Mouse (Mus musculus): Measurements from ENCODE around the gene Limk1. TPM values are rescaled to one million over a fixed set of nuclear protein-coding genes. Genes with fewer than 3 reads are reported as not detected.
"Not testable (repeated sequence)": the region's sequence is repeated elsewhere in the genome, so short reads cannot be mapped to it uniquely, and the experiment has no call there.

Limk1 gene
- polyA plus RNA-seq, 1 experiment from 2014 or later: 16.3 TPM

DNA sequence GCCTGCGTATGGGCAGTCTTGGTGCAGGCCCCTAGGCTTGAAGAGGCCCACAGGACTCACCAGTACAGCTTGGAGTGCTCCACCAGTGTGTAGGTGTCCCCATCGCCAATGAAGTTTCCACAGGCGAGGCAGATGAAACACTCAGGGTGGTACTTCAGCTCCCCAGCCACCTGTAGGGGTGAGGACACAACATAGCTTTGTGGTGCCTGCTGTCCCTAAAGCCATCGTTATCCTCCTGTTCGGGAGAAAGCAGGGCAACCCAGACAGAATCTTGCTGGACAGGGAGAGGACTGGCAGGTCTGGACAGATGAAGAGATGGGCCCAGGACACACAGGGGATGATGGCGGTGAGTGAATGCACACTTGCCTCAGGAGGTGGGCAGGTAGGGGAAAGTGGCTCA, 15.8 kb downstream of the Limk1 start:
- no peaks in the 10 kb centered on the region for H3K9me3 ChIP-seq
- H3K36me3 ChIP-seq: peaks cover 53% of the 10 kb centered on the region
- peaks cover 54% of the 10 kb centered on the region for H3K4me1 ChIP-seq (replicated peaks)
- H3K27me3 ChIP-seq (ENCODE audit: insufficient read depth, poor library complexity, severe bottlenecking): no peaks in the 10 kb centered on the region
- no peak overlapping the region for H3K4me3 ChIP-seq
- no peak for DNase-seq (ENCODE audit: low spot score)
- 92% methylated on average over 6 of the region's 6 CpGs for WGBS
- peak overlapping the region; percentile 79; the same call in 1 of the 2 replicates for H3K27ac ChIP-seq

DNA sequence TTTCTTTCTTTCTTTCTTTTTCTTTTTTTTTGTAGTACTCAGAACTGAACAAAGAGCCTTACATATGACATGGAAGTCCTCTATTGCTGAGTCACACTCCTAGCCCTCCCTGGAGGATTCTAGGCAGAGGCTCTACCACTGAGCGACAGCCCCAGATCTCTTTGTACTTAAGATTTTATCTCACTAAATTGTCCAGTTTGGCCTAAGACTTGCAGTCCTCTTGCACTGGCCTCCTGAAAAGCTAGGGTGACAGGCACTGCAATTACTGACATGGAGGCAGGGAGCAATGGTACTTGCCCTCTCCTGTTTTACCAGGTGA, 16.2 kb downstream of the Limk1 start:
- no peak for DNase-seq (ENCODE audit: low spot score)
- Histone ChIP-seq H3K4me3 (no peak overlapping the region), H3K27ac (peak overlapping the region; percentile 79), H3K4me1 (replicated peaks) (peaks cover 50% of the 10 kb centered on the region), H3K9me3 (no peaks in the 10 kb centered on the region), H3K36me3 (peaks cover 56% of the 10 kb centered on the region), H3K27me3 (ENCODE audit: insufficient read depth, poor library complexity, severe bottlenecking) (no peaks in the 10 kb centered on the region)
- 85% methylated on average over 1 of the region's 1 CpGs for WGBS

DNA sequence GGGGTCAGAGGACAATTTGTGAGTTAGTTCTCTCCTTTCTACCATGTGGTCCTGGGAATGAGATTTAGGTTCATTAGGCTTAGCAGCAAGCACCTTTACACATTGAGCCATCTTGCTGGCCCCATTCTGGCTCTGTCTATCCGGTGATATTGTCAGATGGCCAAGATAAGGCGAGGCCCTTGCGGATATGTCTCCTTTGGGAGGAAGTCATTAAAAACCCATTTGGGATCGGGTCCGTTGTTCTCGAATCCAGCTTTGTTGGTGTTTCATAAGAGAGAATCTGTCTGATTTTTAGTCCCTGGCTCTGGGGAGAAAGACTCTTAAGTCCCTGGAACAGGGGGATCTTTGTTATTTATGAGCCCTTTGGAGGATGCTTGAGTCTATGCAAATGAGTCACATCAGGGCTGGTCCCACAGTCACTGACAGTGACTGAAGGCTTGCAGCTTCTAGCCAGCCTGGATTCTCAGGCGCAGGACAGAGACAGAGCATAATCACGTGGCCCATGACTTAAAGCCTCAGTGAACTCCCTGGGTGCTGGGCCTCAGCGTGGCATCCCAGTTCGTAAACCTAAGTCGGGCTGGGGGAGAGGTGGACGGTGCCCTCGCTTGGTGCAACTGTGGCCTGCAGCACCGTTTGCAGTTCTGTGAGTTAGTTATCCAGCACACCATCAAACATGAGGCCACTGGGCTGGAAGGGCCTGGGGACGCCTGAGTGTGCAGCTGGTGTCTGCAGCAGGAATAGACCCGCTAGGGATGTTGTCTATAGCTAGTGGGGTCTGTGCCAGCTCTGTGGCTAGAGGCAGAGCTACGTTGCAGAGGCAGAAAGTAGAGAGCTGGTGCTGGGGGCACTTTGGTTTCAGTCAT, 16.8 kb downstream of the Limk1 start:
- Histone ChIP-seq H3K4me1 (replicated peaks) (peaks cover 44% of the 10 kb centered on the region), H3K27ac (peak overlapping the region; percentile 79), H3K4me3 (no peak overlapping the region), H3K27me3 (ENCODE audit: insufficient read depth, poor library complexity, severe bottlenecking) (no peaks in the 10 kb centered on the region), H3K36me3 (peaks cover 59% of the 10 kb centered on the region), H3K9me3 (no peaks in the 10 kb centered on the region)
- WGBS: 73% methylated on average over 17 of the region's 17 CpGs
- no peak for DNase-seq (ENCODE audit: low spot score)

DNA sequence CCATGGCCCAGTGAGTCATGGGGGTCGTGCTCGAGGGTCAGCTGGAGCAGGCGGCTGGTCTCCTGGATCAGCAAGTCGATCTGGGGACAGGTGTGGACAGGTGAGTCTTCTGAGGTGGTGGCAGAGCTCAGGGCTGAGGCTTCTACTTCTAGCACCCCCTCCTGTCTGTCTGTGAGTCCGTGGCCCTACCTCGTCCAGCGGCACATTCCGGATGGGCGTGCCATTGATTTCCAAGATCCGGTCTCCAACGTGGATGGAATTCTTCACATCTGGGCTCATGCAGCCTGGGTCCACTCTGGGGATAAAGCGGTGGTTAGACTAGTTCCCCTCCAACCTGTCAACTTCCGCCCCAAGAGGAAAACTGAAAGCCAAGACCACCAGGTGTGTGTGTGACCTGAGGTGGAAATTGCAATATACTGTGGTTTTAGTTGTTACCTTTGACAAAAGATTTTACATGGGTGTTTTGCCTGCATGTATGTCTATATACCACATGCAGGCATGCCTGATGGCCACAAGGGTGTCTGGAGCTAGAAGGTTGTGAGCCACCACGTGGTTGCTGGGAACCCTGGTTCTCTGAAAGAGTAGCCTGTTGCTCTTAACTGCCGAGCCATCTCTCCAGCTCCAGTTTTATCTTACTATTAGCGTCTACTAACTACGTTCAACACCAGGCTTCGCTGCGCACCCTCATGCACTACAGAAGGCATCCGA, 19.2 kb downstream of the Limk1 start:
- WGBS: 76% methylated on average over 20 of the region's 20 CpGs
- Histone ChIP-seq H3K9me3 (no peaks in the 10 kb centered on the region), H3K4me1 (replicated peaks) (peaks cover 23% of the 10 kb centered on the region), H3K36me3 (peaks cover 84% of the 10 kb centered on the region), H3K27me3 (ENCODE audit: insufficient read depth, poor library complexity, severe bottlenecking) (no peaks in the 10 kb centered on the region), H3K4me3 (no peak overlapping the region), H3K27ac (0 out of 2 replicates have a peak overlapping the region, but pooled peaks have one; percentile 16)
- DNase-seq (ENCODE audit: low spot score): no peak

DNA sequence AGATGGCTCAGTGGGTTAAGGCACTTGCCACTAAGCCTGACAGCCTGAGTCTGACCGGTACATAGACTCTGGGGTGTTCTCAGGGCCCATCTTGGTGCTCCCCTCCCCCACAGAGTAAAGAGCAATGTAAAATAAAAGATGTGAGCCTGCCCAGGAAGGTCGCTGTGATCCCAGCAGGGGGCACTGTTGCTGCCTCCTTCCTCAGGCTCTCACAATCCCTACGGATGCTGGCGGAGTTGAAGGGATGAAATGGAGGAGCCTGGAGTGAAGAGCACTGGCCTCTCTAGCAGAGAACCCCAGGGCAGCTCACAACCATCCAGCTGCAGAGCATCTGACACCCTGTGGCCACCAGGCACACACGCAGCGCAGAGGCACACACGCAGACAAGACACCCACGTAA, 19.9 kb downstream of the Limk1 start:
- WGBS: 31% methylated on average over 8 of the region's 8 CpGs
- Histone ChIP-seq H3K9me3 (no peaks in the 10 kb centered on the region), H3K4me1 (replicated peaks) (peaks cover 23% of the 10 kb centered on the region), H3K27ac (0 out of 2 replicates have a peak overlapping the region, but pooled peaks have one; percentile 16), H3K36me3 (peaks cover 90% of the 10 kb centered on the region), H3K4me3 (no peak overlapping the region), H3K27me3 (ENCODE audit: insufficient read depth, poor library complexity, severe bottlenecking) (no peaks in the 10 kb centered on the region)
- peak; percentile 54 for DNase-seq (ENCODE audit: low spot score)

DNA sequence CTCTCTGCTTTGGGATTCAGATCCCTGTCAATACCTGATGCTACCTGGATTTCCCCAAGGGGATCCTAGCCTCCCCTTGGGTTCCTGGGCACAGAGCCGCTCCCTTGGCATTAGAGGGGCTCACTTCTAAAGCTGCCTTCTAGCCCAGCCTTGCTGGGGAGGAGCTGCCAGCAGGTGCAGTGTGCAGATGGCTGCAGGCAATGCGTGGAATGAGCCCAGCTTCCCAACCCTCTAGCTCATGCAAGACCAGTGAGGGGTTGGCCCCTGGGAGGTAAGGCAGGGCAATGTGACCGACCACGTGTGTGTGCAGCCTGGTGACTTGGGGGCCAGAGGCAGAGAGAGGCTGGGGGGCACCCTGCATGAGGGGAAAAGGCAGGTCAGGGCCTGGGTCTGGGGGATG, 31.7 kb downstream of the Limk1 start:
- Histone ChIP-seq H3K4me1 (replicated peaks) (peaks cover 12% of the 10 kb centered on the region), H3K27me3 (ENCODE audit: insufficient read depth, poor library complexity, severe bottlenecking) (no peaks in the 10 kb centered on the region), H3K27ac (peak overlapping the region; percentile 66), H3K9me3 (no peaks in the 10 kb centered on the region), H3K36me3 (peaks cover 53% of the 10 kb centered on the region), H3K4me3 (no peak overlapping the region)
- WGBS: 75% methylated on average over 4 of the region's 4 CpGs
- no peak for DNase-seq (ENCODE audit: low spot score)

DNA sequence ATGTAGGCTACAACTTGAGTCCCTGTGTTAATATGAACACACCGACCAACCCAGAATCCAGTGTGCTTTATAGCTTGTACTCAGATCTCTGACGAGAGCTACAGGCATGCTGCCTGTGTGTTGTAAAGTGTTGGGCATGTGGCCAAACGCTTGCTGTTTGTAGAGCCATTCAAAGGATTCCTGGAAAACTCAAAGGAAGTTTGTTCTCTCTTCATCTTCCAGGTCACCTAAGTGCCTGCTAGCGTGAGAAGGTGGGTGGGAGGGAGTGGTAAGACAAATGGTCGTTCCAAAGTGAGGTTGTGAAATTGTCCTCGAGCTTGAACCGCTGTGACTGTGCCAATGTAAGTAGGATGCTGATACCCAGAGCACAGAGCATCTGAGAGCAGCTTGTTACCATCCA, 36.4 kb downstream of the Limk1 start:
- no peaks in the 10 kb centered on the region for H3K27me3 ChIP-seq (ENCODE audit: insufficient read depth, poor library complexity, severe bottlenecking)
- WGBS: 80% methylated on average over 7 of the region's 7 CpGs
- no peak for DNase-seq (ENCODE audit: low spot score)

DNA sequence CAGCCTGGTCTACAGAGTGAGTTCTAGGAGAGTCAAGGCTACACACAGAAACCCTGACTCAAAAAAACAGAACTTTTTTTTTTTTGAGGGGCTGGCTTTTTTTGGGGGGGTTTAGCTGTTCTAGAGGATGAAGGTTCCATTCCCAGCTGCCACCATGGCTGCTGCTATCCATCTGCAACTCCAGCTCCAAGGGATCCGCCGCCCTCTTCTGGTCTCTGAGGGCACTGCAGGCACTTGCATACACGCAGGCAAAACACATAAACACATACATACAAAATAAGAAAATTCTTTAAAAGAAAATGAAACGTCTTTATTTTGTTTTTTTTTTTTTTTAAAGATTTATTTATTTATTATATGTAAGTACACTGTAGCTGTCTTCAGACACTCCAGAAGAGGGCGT, 37.5 kb downstream of the Limk1 start:
- 49% methylated on average over 5 of the region's 5 CpGs for WGBS

More for the DNA sequence above, 36.4 kb downstream of the Limk1 start:
- Histone ChIP-seq H3K36me3 (peaks cover 8% of the 10 kb centered on the region), H3K4me3 (no peak overlapping the region), H3K9me3 (no peaks in the 10 kb centered on the region), H3K4me1 (replicated peaks) (peaks cover 10% of the 10 kb centered on the region), H3K27ac (no peak overlapping the region)

DNA sequence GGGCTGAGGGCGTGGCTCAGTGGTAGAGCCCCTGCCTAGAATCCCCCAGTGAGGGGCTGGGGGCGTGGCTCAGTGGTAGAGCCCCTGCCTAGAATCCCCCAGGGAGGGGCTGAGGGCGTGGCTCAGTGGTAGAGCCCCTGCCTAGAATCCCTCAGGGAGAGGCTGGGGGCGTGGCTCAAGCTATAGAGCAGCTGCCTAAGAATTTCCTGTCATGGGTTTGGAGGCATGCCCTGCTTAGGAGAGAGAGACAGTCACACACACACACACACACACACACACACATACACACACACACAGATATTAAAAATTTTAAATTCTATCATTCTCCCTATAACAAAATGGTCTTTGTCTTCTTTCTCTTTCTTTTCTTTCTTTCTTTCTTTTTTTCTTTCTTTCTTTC, 39.4 kb downstream of the Limk1 start:
- H3K27me3 ChIP-seq (ENCODE audit: insufficient read depth, poor library complexity, severe bottlenecking); H3K4me1 ChIP-seq (replicated peaks); DNase-seq (ENCODE audit: low spot score); H3K27ac ChIP-seq; H3K36me3 ChIP-seq; H3K4me3 ChIP-seq; H3K9me3 ChIP-seq: not testable (repeated sequence)
- WGBS: 74% methylated on average over 4 of the region's 4 CpGs

More for the DNA sequence above, 37.5 kb downstream of the Limk1 start:
- no peaks in the 10 kb centered on the region for H3K36me3 ChIP-seq
- no peaks in the 10 kb centered on the region for H3K4me1 ChIP-seq (replicated peaks)
- no peak overlapping the region for H3K4me3 ChIP-seq
- no peaks in the 10 kb centered on the region for H3K27me3 ChIP-seq (ENCODE audit: insufficient read depth, poor library complexity, severe bottlenecking)
- peak; percentile 40 for DNase-seq (ENCODE audit: low spot score)
- H3K9me3 ChIP-seq: no peaks in the 10 kb centered on the region
- no peak overlapping the region for H3K27ac ChIP-seq

DNA sequence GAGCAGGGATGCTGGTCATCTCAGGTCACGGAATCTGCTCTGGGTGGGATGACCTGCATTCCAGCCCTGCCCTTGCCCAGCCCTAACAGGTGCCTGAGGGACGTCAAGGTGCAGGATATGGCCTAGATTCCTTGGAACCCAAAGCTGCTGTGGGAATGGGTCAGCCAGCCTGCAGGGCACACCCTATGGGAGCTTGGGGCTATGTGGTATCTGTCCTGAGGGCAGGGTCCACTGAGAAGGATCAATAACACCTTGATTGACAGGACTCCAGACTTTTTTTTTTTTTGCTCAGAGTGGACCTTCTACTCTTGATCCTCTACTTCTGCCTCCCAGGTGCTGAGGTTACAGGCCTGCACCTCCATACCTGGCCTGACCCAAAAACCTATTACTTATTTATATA, 41.0 kb downstream of the Limk1 start:
- no peaks in the 10 kb centered on the region for H3K36me3 ChIP-seq
- no peaks in the 10 kb centered on the region for H3K27me3 ChIP-seq (ENCODE audit: insufficient read depth, poor library complexity, severe bottlenecking)
- no peaks in the 10 kb centered on the region for H3K4me1 ChIP-seq (replicated peaks)
- no peak overlapping the region for H3K4me3 ChIP-seq
- no peaks in the 10 kb centered on the region for H3K9me3 ChIP-seq
- no peak for DNase-seq (ENCODE audit: low spot score)
- WGBS: 72% methylated on average over 2 of the region's 2 CpGs
- H3K27ac ChIP-seq: no peak overlapping the region

DNA sequence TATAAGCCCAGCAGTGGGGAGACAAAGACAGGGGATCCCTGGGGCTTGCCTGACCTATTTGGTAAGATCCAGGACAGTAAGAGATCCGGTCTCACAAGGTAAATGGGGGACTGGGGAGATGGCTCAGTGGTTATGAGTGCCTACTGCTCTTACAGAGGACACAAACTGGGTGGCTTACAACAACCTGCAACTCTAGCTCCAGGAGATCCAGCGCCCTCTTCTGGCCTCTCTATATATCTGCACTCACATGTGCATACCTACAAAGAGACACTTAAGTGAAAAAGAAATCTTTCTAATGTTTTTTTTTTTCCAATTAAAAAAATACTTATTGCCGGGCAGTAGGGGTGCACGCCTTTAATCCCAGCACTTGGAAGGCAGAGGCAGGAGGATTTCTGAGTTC, 41.9 kb downstream of the Limk1 start:
- Histone ChIP-seq H3K4me1 (replicated peaks) (no peaks in the 10 kb centered on the region), H3K4me3 (no peak overlapping the region), H3K27ac (no peak overlapping the region), H3K9me3 (no peaks in the 10 kb centered on the region), H3K27me3 (ENCODE audit: insufficient read depth, poor library complexity, severe bottlenecking) (no peaks in the 10 kb centered on the region), H3K36me3 (no peaks in the 10 kb centered on the region)
- 78% methylated on average over 4 of the region's 4 CpGs for WGBS
- no peak for DNase-seq (ENCODE audit: low spot score)

DNA sequence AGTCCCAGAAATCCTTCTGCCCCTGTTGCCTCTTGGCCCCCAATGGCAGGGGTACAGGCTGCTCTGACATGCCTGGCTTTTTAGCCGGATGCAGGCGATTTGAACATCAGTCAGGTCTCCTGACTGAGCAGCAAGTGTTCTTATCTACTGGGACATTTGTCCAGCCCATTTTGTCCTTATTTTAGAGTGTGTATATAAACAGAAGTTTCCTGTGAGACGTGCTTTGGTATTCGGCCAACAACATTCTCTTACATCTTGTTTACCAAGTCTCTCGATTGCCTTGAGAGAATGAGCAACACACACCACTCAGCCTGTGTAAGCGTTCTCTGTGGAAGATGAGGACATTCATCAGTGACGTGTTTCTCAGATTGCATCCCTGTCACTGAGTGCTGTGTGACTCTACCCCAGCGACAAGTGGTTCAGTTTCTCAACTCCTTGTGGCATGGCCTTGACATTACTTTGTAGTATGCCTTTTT, 43.7 kb downstream of the Limk1 start:
- DNase-seq (ENCODE audit: low spot score): no peak
- Histone ChIP-seq H3K27ac (no peak overlapping the region), H3K4me1 (replicated peaks) (peaks cover 4% of the 10 kb centered on the region; the same call in 1 of the 2 replicates), H3K4me3 (no peak overlapping the region), H3K36me3 (no peaks in the 10 kb centered on the region), H3K9me3 (no peaks in the 10 kb centered on the region), H3K27me3 (ENCODE audit: insufficient read depth, poor library complexity, severe bottlenecking) (no peaks in the 10 kb centered on the region)
- 85% methylated on average over 8 of the region's 8 CpGs for WGBS

DNA sequence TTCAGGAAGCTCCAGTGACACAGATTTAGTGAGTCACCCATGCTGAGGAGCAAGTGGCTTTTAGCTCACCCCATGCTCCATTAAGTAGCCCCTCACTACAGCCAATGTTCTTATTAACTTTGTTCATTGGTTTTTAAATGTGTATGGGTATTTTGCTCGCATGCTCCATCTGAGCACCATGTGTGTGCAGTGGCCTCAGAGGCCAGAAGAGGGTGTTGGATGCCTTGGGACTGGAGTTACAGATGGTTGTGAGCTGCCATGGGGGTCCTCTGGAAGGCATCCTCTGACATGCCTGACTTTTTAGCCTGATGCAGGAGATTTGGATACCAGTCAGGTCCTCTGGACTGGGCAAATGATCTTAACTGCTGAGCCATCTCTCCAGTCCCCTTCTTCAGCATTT, 44.3 kb downstream of the Limk1 start:
- Histone ChIP-seq H3K27me3 (ENCODE audit: insufficient read depth, poor library complexity, severe bottlenecking) (no peaks in the 10 kb centered on the region), H3K4me1 (replicated peaks) (peaks cover 7% of the 10 kb centered on the region; the same call in 1 of the 2 replicates), H3K27ac (no peak overlapping the region), H3K9me3 (no peaks in the 10 kb centered on the region), H3K4me3 (no peak overlapping the region), H3K36me3 (no peaks in the 10 kb centered on the region)
- DNase-seq (ENCODE audit: low spot score): no peak
- 83% methylated on average over 1 of the region's 1 CpGs for WGBS
